Mouse (Mus musculus): Measurements from ENCODE around the gene 4930524J08Rik. TPM values are rescaled to one million over a fixed set of nuclear protein-coding genes. Genes with fewer than 3 reads are reported as not detected.

The 4930524J08Rik gene
- under 1 TPM in 1 of 4 experiments, not detected in 3; 0.46 TPM for total RNA-seq (2022)

DNA sequence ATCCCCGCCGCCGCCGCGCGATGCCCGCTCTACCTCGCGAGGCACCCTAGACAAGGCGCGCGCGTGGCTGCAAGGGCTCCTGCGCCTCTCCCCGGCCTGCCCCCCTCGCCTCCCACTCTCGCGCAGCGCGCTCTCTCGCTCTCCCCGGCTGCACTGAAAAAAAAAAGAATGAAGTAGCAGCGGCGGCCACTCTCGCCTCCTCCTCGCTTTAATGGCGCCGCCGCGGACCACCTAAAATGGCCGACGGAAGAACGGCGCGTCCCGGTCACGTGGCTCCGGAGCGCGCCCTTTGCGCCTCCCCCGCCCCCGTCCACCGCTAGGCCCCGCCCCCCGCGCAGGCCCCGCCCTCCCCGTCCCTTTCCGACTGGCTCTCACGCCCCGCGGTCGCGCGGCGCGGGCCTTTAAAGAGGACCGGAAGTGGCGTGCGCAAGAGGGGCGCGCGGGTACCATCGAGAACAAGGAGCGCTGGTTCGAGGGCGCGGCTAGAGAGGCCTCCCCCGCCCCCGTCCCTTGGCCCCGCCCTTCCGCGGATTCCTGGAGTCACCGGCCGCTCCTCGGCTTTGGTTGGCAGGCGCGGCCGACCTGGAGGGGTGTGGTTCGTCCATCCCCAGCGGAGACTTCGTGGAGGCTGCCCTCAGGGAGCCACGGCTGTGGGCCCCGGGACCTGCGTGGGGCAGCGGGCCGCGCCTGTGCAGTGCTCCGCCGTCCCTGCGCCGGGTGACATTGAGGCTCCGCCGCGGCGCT lies at the start of gene 4930524J08Rik, which contains the start of gene Hnrnpd:
Gene 4930524J08Rik (plus strand): TSS at position 363 of the 744 bp plus-strand sequence.
Gene Hnrnpd (minus strand): TSS at position 240 of the 744 bp plus-strand sequence.
- peak; percentile 88 to 95 for DNase-seq (ENCODE audit: low spot score in 2 of 2)

DNA sequence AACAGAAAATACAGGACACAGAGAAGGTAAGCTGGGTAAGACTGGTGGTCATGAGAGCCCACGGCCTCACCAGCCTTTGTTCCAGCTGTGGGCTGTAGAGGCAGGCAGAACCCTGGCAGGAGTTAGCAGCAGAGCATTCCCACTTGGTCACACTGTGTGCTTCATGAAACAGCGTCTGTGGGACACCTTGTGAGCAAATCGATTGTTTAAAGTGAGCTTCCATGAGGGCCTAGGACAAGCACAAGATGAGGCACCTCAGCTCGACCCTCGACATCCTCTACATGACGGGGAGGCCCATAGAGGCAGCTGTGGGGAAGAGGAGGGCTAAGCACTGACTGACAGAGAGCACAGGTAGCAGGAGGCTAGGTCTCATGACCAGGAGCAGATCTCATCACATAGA lies 47.0 kb upstream of the 4930524J08Rik start:
- no peak for DNase-seq (ENCODE audit: low spot score in 2 of 2)

DNA sequence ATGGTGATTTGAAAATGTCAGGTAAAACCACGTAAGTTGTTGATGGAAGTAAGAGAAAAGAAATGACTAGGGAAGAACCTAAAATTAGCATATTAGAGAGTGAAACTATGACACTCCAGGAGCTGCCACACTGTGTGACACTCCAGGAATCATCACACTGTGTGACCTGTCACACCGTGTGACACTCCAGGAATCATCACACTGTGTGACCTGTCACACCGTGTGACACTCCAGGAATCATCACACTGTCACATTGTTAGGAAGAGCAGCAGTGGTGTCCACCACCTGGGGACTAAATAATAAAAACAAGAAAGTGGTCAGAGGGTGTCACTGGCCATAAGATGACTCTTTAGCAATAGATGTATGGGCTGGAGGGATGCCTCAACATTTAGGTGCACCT lies 39.4 kb upstream of the 4930524J08Rik start:
- DNase-seq (ENCODE audit: low spot score in 2 of 2), result no peak

DNA sequence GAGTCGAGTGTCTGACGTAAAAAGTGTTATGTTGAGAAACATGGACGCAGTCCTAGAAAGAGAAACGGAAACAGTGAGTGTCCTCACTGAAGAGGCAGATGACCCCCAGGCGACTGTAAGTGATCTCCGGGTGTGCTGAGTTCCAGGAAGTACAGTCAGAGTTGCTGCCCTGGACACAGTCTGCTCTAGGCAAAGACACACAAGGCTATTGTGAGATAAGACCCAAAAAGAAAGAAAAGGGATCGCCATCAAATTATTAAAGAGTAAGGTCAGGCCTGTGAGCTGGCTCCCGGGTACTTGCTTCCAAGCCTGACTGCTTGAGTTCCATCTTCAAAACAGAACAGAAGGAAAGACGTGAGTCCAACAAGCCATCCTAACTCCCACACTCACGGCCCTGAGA lies 37.6 kb upstream of the 4930524J08Rik start:
- no peak for DNase-seq (ENCODE audit: low spot score in 2 of 2)

DNA sequence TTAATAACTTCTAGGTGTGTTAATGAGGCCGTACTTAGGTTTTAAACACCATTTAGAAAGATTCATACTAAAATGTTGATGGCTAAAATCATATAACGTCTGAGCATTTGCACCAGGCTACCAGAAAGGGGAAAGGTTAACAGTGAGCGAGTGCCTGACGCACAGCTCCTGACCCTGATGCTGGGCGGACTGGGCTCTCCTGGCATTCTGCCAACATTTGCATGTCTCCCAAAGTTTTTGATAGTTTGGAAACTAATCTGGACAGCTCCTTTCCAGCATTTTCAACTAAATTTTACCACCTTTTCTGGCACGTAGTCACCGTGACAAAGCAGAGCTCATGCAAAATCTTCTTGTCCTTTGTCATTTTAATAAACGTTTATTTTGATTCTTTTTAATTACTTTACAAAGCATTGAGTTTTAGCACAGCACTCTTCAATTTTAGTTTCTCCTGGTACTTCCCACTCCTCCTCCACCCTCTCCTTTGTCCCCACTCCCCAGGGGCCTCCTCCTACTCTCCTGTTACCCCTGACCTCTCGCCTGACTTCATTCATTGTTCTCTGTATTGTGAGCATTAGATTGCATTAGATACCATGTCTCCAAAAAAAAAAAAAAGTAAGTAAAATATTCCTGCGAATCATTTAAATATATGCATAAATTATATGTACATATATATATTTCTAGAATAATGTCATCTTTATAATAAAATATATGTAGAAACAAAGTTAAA lies 36.9 kb upstream of the 4930524J08Rik start:
- no peak for DNase-seq (ENCODE audit: low spot score in 2 of 2)

DNA sequence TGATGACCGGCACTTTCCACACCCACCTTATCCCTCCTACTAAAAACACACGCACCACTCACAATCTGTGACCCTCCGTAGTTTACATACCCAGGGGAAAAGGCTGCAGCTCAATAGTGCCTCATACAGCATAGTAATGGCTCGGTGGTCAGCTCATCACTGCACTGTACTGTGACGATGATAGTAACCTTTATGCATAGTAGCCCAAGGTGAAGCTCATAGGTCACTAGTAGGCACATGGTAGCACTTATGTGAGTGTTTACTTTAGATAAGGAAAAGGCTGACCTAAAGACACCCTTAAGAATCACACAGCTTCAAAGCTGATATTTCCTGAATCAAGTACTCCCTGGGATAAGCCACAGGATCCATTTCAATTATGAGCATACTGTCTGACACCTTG lies 26.3 kb upstream of the 4930524J08Rik start:
- no peak for DNase-seq (ENCODE audit: low spot score in 2 of 2)

DNA sequence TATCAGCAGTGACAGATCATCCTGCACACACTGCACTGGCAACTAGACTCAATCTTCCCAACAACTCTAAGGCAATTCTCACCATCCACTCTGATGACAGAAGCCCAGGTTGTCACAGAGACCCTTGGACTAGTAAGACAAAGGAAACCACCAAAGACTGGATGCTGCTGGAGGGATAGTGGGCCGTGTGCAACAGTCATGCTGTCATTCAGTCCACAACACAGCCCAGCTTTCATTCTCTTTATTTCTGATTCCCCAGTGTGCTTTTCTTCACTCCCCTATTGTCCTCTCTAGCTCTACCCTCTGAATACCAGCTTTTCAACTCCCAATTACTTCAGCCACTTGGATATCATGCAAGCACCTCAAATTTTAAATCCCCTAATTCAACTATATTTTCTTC lies 25.0 kb upstream of the 4930524J08Rik start:
- DNase-seq (ENCODE audit: low spot score in 2 of 2), result no peak

DNA sequence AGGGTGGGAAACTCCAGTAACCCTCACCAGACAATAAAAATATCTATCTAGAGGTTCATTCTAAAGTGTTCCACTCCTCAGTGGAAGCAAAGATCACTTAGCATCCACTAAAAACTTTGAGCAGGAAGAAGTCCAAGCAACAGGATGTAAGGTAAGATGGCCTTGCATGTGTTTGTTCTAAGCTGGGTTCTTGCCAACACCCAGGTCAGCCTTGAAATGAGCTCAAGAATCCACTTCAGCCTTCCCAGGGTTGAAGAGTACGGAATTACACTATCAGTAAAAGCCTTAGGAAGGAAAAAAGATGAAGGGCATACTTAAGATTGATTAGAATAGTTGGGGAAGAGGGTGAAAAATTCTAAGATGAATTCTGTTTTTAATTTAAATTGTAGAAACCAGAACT lies 20.2 kb upstream of the 4930524J08Rik start:
- no peak for DNase-seq (ENCODE audit: low spot score in 2 of 2)

DNA sequence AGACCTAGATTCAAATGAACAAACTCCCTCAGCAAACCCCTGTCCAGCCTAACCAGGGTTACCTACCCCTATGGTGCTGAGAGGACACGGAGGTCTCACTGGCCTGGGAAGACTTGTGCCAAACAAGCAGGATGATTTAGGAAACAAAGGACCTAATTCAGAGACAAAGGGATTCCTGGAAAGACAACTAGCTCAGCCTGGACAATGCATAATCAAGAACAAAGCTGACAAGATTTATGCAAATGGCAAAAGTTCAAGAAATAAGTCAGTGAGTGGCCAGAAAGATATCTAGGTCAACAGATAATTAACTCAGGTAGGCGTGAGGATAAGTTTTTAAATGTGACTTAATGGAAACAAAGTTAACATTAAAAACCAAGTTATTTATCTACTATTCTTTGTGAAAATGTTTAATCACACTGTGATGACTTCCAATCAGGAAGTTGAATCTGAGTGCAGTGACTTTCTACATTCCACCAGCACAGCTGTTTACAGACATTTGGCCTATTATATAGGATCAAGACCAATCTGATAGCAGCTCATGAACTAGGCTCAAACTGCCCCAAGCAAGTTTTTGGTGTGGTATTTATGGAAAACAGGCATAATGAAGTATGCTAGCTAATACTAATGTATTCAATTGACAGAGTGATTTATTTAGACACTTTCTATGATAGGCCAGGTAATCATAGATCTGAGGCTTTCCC lies 19.5 kb upstream of the 4930524J08Rik start:
- DNase-seq (ENCODE audit: low spot score in 2 of 2), result no peak

DNA sequence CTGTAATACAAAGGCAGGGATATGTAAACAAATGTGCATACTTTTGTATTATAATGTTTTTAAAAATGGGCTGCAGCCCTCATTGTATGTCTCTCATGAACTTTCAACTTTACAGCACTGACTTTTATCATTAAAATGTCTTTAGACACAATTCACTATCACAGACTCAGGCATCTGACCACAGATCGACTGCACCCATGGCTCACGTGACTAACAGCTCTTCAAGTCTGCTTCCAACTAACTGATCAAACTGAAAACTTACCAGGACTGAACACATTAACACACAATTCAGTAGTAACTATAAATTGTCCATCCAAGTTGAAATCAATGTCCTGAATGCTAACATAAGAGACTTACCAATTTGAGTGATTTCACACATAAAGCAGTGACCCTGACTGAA lies 18.9 kb upstream of the 4930524J08Rik start:
- DNase-seq (ENCODE audit: low spot score in 2 of 2), result no peak

DNA sequence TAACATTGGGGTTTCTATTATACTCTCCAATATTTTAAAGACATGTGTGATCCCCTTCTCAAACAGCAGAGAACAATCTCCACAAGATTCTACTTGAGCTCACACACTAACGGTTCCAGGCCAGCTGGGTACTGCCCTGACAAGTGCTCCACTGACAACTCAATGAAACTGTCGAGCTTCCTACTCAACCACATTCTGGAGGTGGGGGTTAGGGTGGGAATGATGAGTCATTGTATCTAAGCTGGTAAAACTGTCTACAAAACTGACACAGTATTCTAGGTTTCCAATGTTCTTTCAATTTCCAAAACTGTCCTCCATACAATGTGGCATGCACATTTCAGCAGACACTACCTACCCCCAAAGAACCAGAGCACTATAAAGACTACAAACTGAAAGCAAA lies 4.9 kb upstream of the 4930524J08Rik start:
- DNase-seq (ENCODE audit: low spot score in 2 of 2), result no peak

DNA sequence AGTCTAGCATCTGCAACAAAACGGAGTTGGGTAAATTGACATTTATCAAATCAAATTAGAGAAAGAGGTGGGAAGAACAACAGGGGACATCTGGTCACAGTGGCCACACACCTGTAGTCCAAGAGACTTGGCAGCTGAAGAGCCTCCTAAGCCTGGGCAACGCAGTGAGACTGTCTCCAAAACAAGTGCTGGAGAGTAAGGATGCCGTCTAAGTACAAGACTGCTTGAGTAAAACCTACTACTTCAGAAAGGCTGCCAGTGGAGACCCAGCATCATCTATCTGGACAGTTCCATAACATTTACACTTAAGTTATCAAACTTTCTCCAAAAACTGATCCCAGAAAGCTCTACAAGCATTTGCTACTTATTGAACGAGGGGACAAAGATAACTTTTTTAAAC lies 3.8 kb upstream of the 4930524J08Rik start:
- no peak for DNase-seq (ENCODE audit: low spot score in 2 of 2)

DNA sequence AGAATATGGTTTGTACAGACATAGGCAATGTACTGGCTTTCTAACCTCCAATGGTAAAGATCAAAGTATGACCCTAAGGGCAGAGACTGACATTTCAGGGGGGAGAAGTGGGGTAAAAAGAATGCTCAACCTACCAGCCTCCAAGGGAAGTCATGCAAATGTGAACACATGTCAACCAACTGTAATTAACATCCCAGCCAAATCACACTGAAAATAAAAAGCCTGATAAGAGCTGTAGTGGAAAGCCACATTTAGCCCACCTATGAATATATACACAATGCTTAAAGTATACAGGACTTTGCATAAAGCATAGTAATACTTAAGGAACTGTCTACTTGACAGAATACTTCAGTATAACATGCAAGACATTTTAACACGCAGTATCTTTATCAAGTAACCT lies 3.1 kb upstream of the 4930524J08Rik start:
- DNase-seq (ENCODE audit: low spot score in 2 of 2), result no peak

DNA sequence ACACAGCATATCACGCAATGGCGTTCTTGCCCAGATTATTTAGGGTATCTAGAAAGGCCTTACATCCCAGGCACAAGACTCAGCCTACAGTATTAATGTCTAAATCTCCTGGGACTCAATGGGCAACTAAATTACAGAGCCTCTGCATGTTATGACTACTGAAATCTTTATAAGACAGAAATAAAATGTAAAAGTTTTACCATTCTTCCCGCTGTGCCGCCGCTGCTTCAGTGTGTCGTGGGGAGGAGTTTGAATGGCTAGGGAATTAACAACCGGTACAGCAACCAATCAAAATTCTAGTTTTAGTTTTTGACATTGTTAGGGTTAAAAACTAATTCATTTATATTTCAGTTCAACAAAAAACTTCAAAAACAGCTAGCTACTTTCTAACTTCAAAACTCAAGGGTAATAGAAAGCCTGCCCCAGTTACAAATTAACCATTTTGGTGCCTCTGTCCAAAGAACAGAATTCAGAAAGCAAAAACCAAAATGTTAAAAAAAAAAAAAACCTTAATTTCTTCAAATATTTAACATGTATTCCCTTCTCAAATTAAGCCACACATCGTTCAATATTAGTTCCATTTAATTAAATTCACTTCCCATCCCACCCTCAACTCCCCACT lies 2.4 kb upstream of the 4930524J08Rik start:
- DNase-seq (ENCODE audit: low spot score in 2 of 2), result no peak

DNA sequence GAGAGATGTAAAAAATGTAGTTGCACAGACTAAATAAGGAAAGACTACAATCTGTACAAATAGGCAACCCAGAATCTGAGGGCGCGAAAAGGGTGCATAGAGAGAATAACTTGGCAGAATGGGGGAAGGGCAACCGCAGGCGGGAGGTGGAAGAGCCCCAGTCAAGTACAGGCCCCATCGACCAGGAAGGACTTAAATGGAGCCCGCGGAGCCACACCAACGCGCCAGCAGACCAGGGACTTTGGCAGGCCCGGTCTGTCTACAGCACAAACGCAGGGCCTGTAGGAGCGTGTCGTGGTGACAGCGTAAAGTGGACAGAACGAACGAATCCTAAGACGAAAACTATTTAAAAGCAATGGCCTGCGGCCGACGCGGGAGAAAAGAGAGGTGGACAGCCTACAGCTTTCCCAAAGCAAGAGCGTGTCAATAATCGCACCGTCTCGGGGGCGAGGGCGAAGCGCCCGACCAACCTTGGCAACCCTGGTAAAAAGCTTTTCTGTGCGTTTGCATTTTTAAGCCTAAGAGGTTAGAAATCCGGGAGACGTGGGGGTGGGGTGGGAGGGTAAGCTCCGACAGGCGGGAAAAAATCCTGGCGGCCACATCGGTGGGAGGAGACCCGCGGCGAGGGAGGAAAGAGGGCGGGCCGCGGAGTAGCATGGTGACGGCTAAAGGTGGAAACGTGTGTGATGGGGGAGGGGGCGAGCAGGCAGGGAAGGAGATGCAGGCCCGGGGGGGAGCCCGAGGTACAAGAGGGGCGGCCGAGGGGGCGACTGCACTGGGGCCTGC lies 1.2 kb upstream of the 4930524J08Rik start:
- DNase-seq (ENCODE audit: low spot score in 2 of 2), result peak; percentile 25 to 52

DNA sequence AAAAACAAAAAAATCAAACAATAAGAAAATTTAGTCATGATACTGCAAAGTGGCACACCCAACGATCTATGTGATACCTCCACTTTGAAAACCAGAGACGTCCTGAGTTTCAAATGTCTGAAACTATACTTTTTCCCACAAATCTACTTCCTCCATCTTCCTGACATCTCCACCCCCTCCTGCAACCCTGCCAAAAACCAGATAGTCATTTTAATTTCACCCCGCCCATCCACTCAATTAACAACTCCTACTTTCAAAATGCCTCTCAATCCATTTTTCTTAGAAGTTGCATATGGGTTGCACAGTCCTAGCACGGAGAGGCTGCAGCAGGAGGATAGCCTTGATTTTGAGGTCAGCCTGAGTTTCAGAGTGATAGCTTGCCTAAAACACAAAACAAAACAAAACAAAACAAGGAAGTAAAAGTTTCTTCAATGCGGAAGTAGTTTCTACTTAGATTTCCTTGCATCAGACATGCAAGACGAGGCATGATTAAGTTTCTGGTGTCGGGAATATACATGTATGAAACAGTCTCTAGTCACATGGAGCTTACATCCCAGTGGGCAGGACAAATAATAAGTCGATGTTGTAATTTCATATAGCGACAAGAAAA lies 4.7 kb downstream of the 4930524J08Rik start:
- DNase-seq (ENCODE audit: low spot score in 2 of 2), result no peak

DNA sequence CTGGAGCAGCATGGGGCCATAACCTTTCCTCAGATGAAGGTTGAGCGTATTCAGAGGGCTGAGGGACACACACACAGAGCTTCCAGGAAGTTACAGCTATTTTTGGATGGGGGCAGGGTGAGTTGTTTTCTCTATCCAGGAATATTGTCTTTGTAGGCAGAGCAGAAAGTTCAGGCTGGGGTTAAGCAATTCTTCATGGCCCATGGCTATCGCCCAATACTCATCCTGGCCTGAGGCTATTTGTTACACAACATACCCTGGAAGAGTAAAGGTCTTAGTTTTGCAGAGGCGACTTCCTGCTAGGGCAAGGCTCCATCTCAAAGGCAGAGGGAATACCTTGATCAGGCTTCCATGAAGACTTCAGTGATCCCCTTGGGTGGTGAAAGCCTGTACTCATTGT lies 15.3 kb downstream of the 4930524J08Rik start:
- DNase-seq (ENCODE audit: low spot score in 2 of 2), result no peak

DNA sequence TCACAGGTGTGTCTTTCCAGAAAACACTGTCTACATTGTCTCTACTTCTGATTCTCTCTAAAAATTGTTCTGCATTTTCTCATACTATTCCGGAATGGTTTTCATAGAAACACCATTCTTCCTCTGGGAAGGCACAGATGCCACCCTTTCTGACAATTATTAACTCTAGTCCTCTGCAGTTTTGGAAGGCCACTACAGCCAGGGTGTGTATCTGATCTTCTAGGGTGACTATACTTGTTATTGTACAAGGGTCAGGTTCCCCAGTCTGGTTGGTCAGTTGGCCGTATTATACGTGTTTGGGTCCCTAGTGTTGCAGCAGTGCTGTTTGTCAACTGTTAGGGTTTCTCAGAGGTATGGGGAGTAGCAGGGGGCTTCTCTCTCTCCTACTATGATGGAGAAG lies 15.8 kb downstream of the 4930524J08Rik start:
- DNase-seq (ENCODE audit: low spot score in 2 of 2), result no peak

DNA sequence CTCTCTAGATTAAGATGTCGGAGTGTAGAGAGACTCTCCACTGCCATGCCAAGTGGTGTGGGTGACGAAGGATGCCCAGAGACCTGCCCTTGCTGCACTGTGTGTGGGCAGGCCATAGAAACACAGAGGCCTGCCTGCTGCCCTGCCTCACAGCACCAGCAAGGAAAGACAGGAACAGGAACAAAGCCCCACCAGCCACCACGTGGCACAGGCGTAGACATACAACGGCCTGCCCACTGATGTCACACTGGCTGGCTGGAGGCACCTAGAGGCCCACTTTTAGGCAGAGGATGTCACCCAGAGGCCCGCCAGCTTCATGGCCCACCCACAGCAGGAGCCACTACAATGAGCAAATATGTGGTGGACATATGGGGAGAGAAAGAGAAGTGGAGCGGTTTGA lies 21.2 kb downstream of the 4930524J08Rik start:
- DNase-seq (ENCODE audit: low spot score in 2 of 2), result no peak

DNA sequence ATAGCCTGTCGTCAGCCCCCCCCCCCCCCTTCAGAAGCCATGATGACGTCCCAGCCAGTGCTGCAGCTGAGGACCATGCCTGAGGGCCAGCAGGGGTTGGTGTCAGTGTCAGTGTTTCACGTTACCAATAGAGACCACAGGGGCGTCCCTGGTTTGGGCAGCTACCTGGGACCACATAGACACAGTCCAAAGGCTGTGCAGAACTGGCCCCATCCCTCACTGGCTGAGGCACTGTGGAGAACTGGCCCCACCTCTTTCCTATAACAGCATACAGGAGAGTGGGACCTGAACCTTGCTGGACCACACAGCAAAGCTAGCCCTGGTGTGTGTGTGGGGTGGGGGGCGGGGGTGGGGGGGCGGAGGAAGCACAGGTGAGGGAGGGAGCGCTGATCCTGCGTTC lies 21.6 kb downstream of the 4930524J08Rik start:
- no peak for DNase-seq (ENCODE audit: low spot score in 2 of 2)

DNA sequence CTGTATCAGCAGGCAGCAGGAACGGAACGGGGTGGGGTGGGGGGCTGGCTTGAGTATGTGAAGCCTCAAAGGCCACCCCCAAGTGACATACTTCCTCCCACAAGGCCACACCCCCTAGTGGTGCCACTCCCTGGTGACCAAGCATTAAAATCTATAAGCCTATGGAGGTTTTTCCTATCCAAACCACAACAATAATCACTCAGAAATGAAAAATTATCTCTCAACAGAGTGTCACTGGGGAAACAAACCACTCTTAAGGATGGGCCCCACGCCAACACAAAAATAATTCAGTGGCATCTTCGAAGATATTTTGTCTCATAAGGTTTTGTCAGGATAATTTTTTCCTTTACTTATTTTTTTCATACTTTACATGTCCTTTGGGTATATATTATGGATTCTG lies 25.0 kb downstream of the 4930524J08Rik start:
- no peak for DNase-seq (ENCODE audit: low spot score in 2 of 2)
